Mouse (Mus musculus) G1E (cell line): ENCODE measurements around the gene Cbx4.

Source experiments
- CTCF ChIP-seq: IDR thresholded peaks from 2 replicates; pipeline ENCODE4 v1.5.1; 2012; ENCODE audit warnings: low read depth, low read length, inconsistent platforms, mixed read lengths
- GATA1 ChIP-seq: IDR thresholded peaks from 2 replicates; pipeline ENCODE4 v1.6.1; 2012; ENCODE audit warnings: borderline replicate concordance, low read length, inconsistent platforms, mixed read lengths
- GATA2 ChIP-seq: IDR thresholded peaks from 2 replicates; pipeline ENCODE4 v1.6.1; 2012; ENCODE audit warnings: low read depth, low read length, inconsistent platforms, borderline replicate concordance
- TAL1 ChIP-seq: conservative IDR thresholded peaks from 2 replicates; pipeline ENCODE4 v1.6.1; 2012; ENCODE audit warnings: low read depth, low read length, inconsistent platforms, mixed read lengths

GRCm38 (mm10) chr11:119122396-119122795 lies 36.4 kb upstream of the Cbx4 start:
- TF ChIP-seq CTCF (no peak), GATA1 (no peak), GATA2 (no peak), TAL1 (no peak)
